In genomic region chr1:25831521-25831900, GRCm38 (mm10) we compare ENCODE assay signal across 14 mouse cellular contexts. TPM values are rescaled to one million over a fixed set of nuclear protein-coding genes. Genes with fewer than 3 reads are reported as not detected.
DNase-seq lines count a peak whose midpoint lies in the region; ATAC-seq lines count a peak whose summit lies in the region.
"Had no signal": no experiment of that assay in that cellular context is flagged by ENCODE, and none has a peak within 500 bp of the region (broad histone marks: within the 10 kb centered on the region; RNA-seq: fewer than 3 reads in every experiment).

No protein-coding gene starts in this region.

- peaks cover 6% of the 10 kb centered on the region; the same call in 1 of the 2 replicates for H3K4me1 ChIP-seq in neural tube, embryonic 11.5 days (ENCODE audit: control insufficient read depth, insufficient read depth, low read length)
- H3K4me1 ChIP-seq in hindbrain, embryonic 11.5 days (replicated peaks; ENCODE audit: control insufficient read depth, insufficient read depth, low read length), result 0 out of 2 replicates have a peak, but pooled peaks cover 2% of the 10 kb centered on the region
- peaks cover 34% of the 10 kb centered on the region for H3K4me1 ChIP-seq in midbrain, embryonic 13.5 days (replicated peaks)
- peaks cover 5% of the 10 kb centered on the region; the same call in 1 of the 2 replicates for H3K4me1 ChIP-seq in intestine, embryonic 16.5 days (ENCODE audit: control insufficient read depth, insufficient read depth, low read length)
- H3K4me1 ChIP-seq: heart, embryonic 12.5 days had no signal

- no peak overlapping the region for H3K27ac ChIP-seq in neural tube, embryonic 11.5 days (ENCODE audit: low read depth, low read length)
- no peak overlapping the region for H3K27ac ChIP-seq in hindbrain, embryonic 11.5 days (ENCODE audit: low read depth, low read length)
- H3K27ac ChIP-seq in midbrain, embryonic 13.5 days, result peak overlapping the region; percentile 93; the same call in 1 of the 2 replicates
- no peak overlapping the region for H3K27ac ChIP-seq in intestine, embryonic 16.5 days (ENCODE audit: low read length)

- no peaks in the 10 kb centered on the region for H3K36me3 ChIP-seq in neural tube, embryonic 11.5 days (ENCODE audit: control insufficient read depth, insufficient read depth, low read length)
- H3K36me3 ChIP-seq in hindbrain, embryonic 11.5 days (ENCODE audit: control insufficient read depth, insufficient read depth, low read length), result no peaks in the 10 kb centered on the region
- H3K36me3 ChIP-seq in midbrain, embryonic 13.5 days, result no peaks in the 10 kb centered on the region
- no peaks in the 10 kb centered on the region for H3K36me3 ChIP-seq in intestine, embryonic 16.5 days (ENCODE audit: control insufficient read depth, insufficient read depth, low read length)
- H3K36me3 ChIP-seq: heart, embryonic 12.5 days had no signal

- WGBS in neural tube, embryonic 11.5 days, result 13% methylated on average over 2 of the region's 2 CpGs
- WGBS in hindbrain, embryonic 11.5 days, result 25% methylated on average over 2 of the region's 2 CpGs
- WGBS in midbrain, embryonic 13.5 days, result 10% methylated on average over 2 of the region's 2 CpGs
- WGBS in intestine, embryonic 16.5 days, result 48% methylated on average over 2 of the region's 2 CpGs

- peak overlapping the region; percentile 45; the same call in 1 of the 2 replicates for H3K4me3 ChIP-seq in neural tube, embryonic 11.5 days (ENCODE audit: low read depth, low read length)
- H3K4me3 ChIP-seq in hindbrain, embryonic 11.5 days (ENCODE audit: low read depth, low read length), result peak overlapping the region; percentile 47
- H3K4me3 ChIP-seq in midbrain, embryonic 13.5 days (replicated peaks), result peak overlapping the region; percentile 71
- H3K4me3 ChIP-seq in intestine, embryonic 16.5 days (ENCODE audit: low read length), result no peak overlapping the region

- DNase-seq in neural tube, embryonic 11.5 days (ENCODE audit: low spot score), result peak; percentile 25
- DNase-seq in neural tube, embryonic 10.5 days (ENCODE audit: extremely low spot score, low spot score), result no peak
- DNase-seq in hindbrain, embryonic 11.5 days (ENCODE audit: low spot score), result no peak
- no peak for DNase-seq in thymus, postnatal 10 days (ENCODE audit: low spot score in 2 of 2)
- DNase-seq in Muller cell, postnatal 12 days (ENCODE audit: inconsistent ontology term), result no peak
- DNase-seq in thymus, postnatal 36 days, result no peak
- DNase-seq: adrenal gland, adult 2 months; gastrocnemius, postnatal 10 days; kidney, postnatal 14 days had no signal

- H3K27me3 ChIP-seq in neural tube, embryonic 11.5 days (ENCODE audit: control insufficient read depth, insufficient read depth, low read length), result no peaks in the 10 kb centered on the region
- no peaks in the 10 kb centered on the region for H3K27me3 ChIP-seq in hindbrain, embryonic 11.5 days (ENCODE audit: control insufficient read depth, insufficient read depth, low read length)
- H3K27me3 ChIP-seq in midbrain, embryonic 13.5 days, result no peaks in the 10 kb centered on the region
- H3K27me3 ChIP-seq in intestine, embryonic 16.5 days (replicated peaks; ENCODE audit: control insufficient read depth, insufficient read depth, low read length), result peaks cover 29% of the 10 kb centered on the region

- H3K4me2 ChIP-seq in neural tube, embryonic 11.5 days (ENCODE audit: low read depth), result peak overlapping the region; percentile 58
- H3K4me2 ChIP-seq in hindbrain, embryonic 11.5 days (replicated peaks; ENCODE audit: low read depth, low read length), result peak overlapping the region; percentile 79; the same call in 1 of the 2 replicates
- H3K4me2 ChIP-seq in midbrain, embryonic 13.5 days (replicated peaks), result peak overlapping the region; percentile 70
- H3K4me2 ChIP-seq in intestine, embryonic 16.5 days (ENCODE audit: low read depth, low read length), result no peak overlapping the region
- H3K4me2 ChIP-seq: liver, embryonic 11.5 days had no signal

- H3K9me3 ChIP-seq in neural tube, embryonic 11.5 days (ENCODE audit: control insufficient read depth, low read length), result no peaks in the 10 kb centered on the region
- H3K9me3 ChIP-seq in hindbrain, embryonic 11.5 days (ENCODE audit: control insufficient read depth, low read length), result no peaks in the 10 kb centered on the region
- no peaks in the 10 kb centered on the region for H3K9me3 ChIP-seq in midbrain, embryonic 13.5 days
- no peaks in the 10 kb centered on the region for H3K9me3 ChIP-seq in intestine, embryonic 16.5 days (ENCODE audit: control insufficient read depth, low read length)
- H3K9me3 ChIP-seq: heart, embryonic 12.5 days had no signal

- no peak overlapping the region for H3K9ac ChIP-seq in neural tube, embryonic 11.5 days (ENCODE audit: low read length)
- no peak overlapping the region for H3K9ac ChIP-seq in hindbrain, embryonic 11.5 days (ENCODE audit: low read depth, low read length)
- H3K9ac ChIP-seq in midbrain, embryonic 13.5 days (replicated peaks), result 0 out of 2 replicates have a peak overlapping the region, but pooled peaks have one; percentile 48
- H3K9ac ChIP-seq in intestine, embryonic 16.5 days (ENCODE audit: low read depth, low read length), result no peak overlapping the region
- H3K9ac ChIP-seq: heart, embryonic 12.5 days had no signal

- ATAC-seq in neural tube, embryonic 11.5 days (ENCODE audit: insufficient read depth, low FRiP score, low TSS enrichment), result no peak
- ATAC-seq in hindbrain, embryonic 11.5 days (ENCODE audit: low FRiP score), result no peak
- ATAC-seq in midbrain, embryonic 13.5 days, result no peak
- ATAC-seq in intestine, embryonic 16.5 days, result no peak
- ATAC-seq: Patski had no signal

RNA-seq across cellular contexts. Expression of gene Adgrb3, which starts 2.0 kb away (rescaled TPM):
- polyA plus RNA-seq in neural tube, embryonic 11.5 days (2014; fragmentation: Nextera tagmentation; extraction: Ambion mirVana), result 10.0 and 12.1 TPM in 2 replicates
- 12.7 and 14.8 TPM in 2 replicates for polyA plus RNA-seq in hindbrain, embryonic 11.5 days (2014; fragmentation: Nextera tagmentation; extraction: Ambion mirVana)
- polyA plus RNA-seq in midbrain, embryonic 13.5 days (2015; fragmentation: Nextera tagmentation; extraction: Ambion mirVana), result 39.6 and 44.1 TPM in 2 replicates
- 1.9 and 2.4 TPM in 2 replicates for polyA plus RNA-seq in intestine, embryonic 16.5 days (2015; fragmentation: Nextera tagmentation; extraction: Ambion mirVana)
- polyA plus RNA-seq: Patski had no signal
